Mouse (Mus musculus): ENCODE results near the gene Rarb. TPM values are rescaled to one million over a fixed set of nuclear protein-coding genes. Genes with fewer than 3 reads are reported as not detected.

Rarb gene
- polyA plus RNA-seq, 1 experiment from 2014 or later = not detected

GRCm38 (mm10) chr14:16497226-16497661 lies 321.7 kb downstream of the Rarb start:
- no peak overlapping the region for H3K27ac ChIP-seq
- 40% methylated on average over 2 of the region's 2 CpGs for WGBS (ENCODE audit: missing documents)
- H3K79me2 ChIP-seq (ENCODE audit: inconsistent target) = no peaks in the 10 kb centered on the region

GRCm38 (mm10) chr14:16483656-16484380 lies 335.1 kb downstream of the Rarb start:
- Histone ChIP-seq H3K4me3 (ENCODE audit: inconsistent target) (no peak overlapping the region), H3K79me2 (ENCODE audit: inconsistent target) (no peaks in the 10 kb centered on the region)
- WGBS (ENCODE audit: missing documents) = 83% methylated on average over 8 of the region's 8 CpGs

More at GRCm38 (mm10) chr14:16497226-16497661, 321.7 kb downstream of the Rarb start:
- Histone ChIP-seq H3K36me3 (ENCODE audit: inconsistent target) (no peaks in the 10 kb centered on the region), H3K4me3 (ENCODE audit: inconsistent target) (no peak overlapping the region)

GRCm38 (mm10) chr14:16480621-16481020 lies 338.3 kb downstream of the Rarb start:
- Histone ChIP-seq H3K79me2 (ENCODE audit: inconsistent target) (no peaks in the 10 kb centered on the region), H3K27ac (no peak overlapping the region), H3K4me3 (ENCODE audit: inconsistent target) (no peak overlapping the region), H3K36me3 (ENCODE audit: inconsistent target) (no peaks in the 10 kb centered on the region)
- WGBS (ENCODE audit: missing documents) = 96% methylated on average over 5 of the region's 6 CpGs

More at GRCm38 (mm10) chr14:16483656-16484380, 335.1 kb downstream of the Rarb start:
- no peak overlapping the region for H3K27ac ChIP-seq
- no peaks in the 10 kb centered on the region for H3K36me3 ChIP-seq (ENCODE audit: inconsistent target)

GRCm38 (mm10) chr14:16479521-16479920 lies 339.4 kb downstream of the Rarb start:
- H3K36me3 ChIP-seq (ENCODE audit: inconsistent target) = no peaks in the 10 kb centered on the region
- WGBS (ENCODE audit: missing documents) = 87% methylated on average over 2 of the region's 2 CpGs
- no peaks in the 10 kb centered on the region for H3K79me2 ChIP-seq (ENCODE audit: inconsistent target)
- no peak overlapping the region for H3K4me3 ChIP-seq (ENCODE audit: inconsistent target)
- H3K27ac ChIP-seq = no peak overlapping the region

- no peak overlapping the region for H3K27ac ChIP-seq
- WGBS (ENCODE audit: missing documents) = 88% methylated on average over 1 of the region's 1 CpGs
- H3K4me3 ChIP-seq (ENCODE audit: inconsistent target) = no peak overlapping the region
Measured at GRCm38 (mm10) chr14:16478606-16479323, 340.2 kb downstream of the Rarb start.

GRCm38 (mm10) chr14:16448269-16448987 lies 370.5 kb downstream of the Rarb start:
- 44% methylated on average over 4 of the region's 4 CpGs for WGBS (ENCODE audit: missing documents)
- H3K4me3 ChIP-seq (ENCODE audit: inconsistent target) = no peak overlapping the region

More at GRCm38 (mm10) chr14:16478606-16479323, 340.2 kb downstream of the Rarb start:
- Histone ChIP-seq H3K36me3 (ENCODE audit: inconsistent target) (no peaks in the 10 kb centered on the region), H3K79me2 (ENCODE audit: inconsistent target) (no peaks in the 10 kb centered on the region)

GRCm38 (mm10) chr14:16447587-16447986 lies 371.4 kb downstream of the Rarb start:
- no peak overlapping the region for H3K27ac ChIP-seq
- H3K36me3 ChIP-seq (ENCODE audit: inconsistent target) = no peaks in the 10 kb centered on the region
- H3K4me3 ChIP-seq (ENCODE audit: inconsistent target) = no peak overlapping the region
- WGBS (ENCODE audit: missing documents) = 43% methylated on average over 3 of the region's 3 CpGs
- no peaks in the 10 kb centered on the region for H3K79me2 ChIP-seq (ENCODE audit: inconsistent target)

More at GRCm38 (mm10) chr14:16448269-16448987, 370.5 kb downstream of the Rarb start:
- Histone ChIP-seq H3K36me3 (ENCODE audit: inconsistent target) (no peaks in the 10 kb centered on the region), H3K79me2 (ENCODE audit: inconsistent target) (no peaks in the 10 kb centered on the region), H3K27ac (no peak overlapping the region)

- 87% methylated on average over 4 of the region's 4 CpGs for WGBS (ENCODE audit: missing documents)
- Histone ChIP-seq H3K79me2 (ENCODE audit: inconsistent target) (no peaks in the 10 kb centered on the region), H3K36me3 (ENCODE audit: inconsistent target) (no peaks in the 10 kb centered on the region), H3K27ac (no peak overlapping the region), H3K4me3 (ENCODE audit: inconsistent target) (no peak overlapping the region)
Measured at GRCm38 (mm10) chr14:16444859-16445258, 374.1 kb downstream of the Rarb start.

GRCm38 (mm10) chr14:16439385-16440126 lies 379.4 kb downstream of the Rarb start:
- Histone ChIP-seq H3K27ac (no peak overlapping the region), H3K4me3 (ENCODE audit: inconsistent target) (no peak overlapping the region), H3K79me2 (ENCODE audit: inconsistent target) (no peaks in the 10 kb centered on the region), H3K36me3 (ENCODE audit: inconsistent target) (no peaks in the 10 kb centered on the region)
- WGBS (ENCODE audit: missing documents) = 93% methylated on average over 6 of the region's 6 CpGs

GRCm38 (mm10) chr14:16437386-16437785 lies 381.6 kb downstream of the Rarb start:
- 100% methylated on average over 4 of the region's 4 CpGs for WGBS (ENCODE audit: missing documents)
- Histone ChIP-seq H3K4me3 (ENCODE audit: inconsistent target) (no peak overlapping the region), H3K36me3 (ENCODE audit: inconsistent target) (no peaks in the 10 kb centered on the region), H3K79me2 (ENCODE audit: inconsistent target) (no peaks in the 10 kb centered on the region), H3K27ac (no peak overlapping the region)

- Histone ChIP-seq H3K36me3 (ENCODE audit: inconsistent target) (peaks cover 7% of the 10 kb centered on the region; the same call in 1 of the 2 replicates), H3K4me3 (ENCODE audit: inconsistent target) (no peak overlapping the region), H3K27ac (no peak overlapping the region), H3K79me2 (ENCODE audit: inconsistent target) (no peaks in the 10 kb centered on the region)
- 92% methylated on average over 3 of the region's 3 CpGs for WGBS (ENCODE audit: missing documents)
Measured at GRCm38 (mm10) chr14:16434396-16435171, 384.4 kb downstream of the Rarb start.

- Histone ChIP-seq H3K36me3 (ENCODE audit: inconsistent target) (peaks cover 7% of the 10 kb centered on the region; the same call in 1 of the 2 replicates), H3K27ac (no peak overlapping the region), H3K4me3 (ENCODE audit: inconsistent target) (no peak overlapping the region), H3K79me2 (ENCODE audit: inconsistent target) (no peaks in the 10 kb centered on the region)
- 73% methylated on average over 2 of the region's 2 CpGs for WGBS (ENCODE audit: missing documents)
Measured at GRCm38 (mm10) chr14:16433206-16433605, 385.8 kb downstream of the Rarb start.

- Histone ChIP-seq H3K36me3 (ENCODE audit: inconsistent target) (peaks cover 7% of the 10 kb centered on the region; the same call in 1 of the 2 replicates), H3K4me3 (ENCODE audit: inconsistent target) (no peak overlapping the region), H3K79me2 (ENCODE audit: inconsistent target) (no peaks in the 10 kb centered on the region), H3K27ac (no peak overlapping the region)
- WGBS (ENCODE audit: missing documents) = 96% methylated on average over 2 of the region's 3 CpGs
Measured at GRCm38 (mm10) chr14:16432550-16432949, 386.4 kb downstream of the Rarb start.
